Mouse (Mus musculus) 3T3-L1 (cell line): ENCODE measurements around the gene Dnajc15.

Experiments used
- DNase-seq: peaks from one replicate; pipeline ENCODE4 v3.0.0-alpha.2; 2015; ENCODE audit warnings: low read depth, low spot score

Gene Dnajc15

DNA sequence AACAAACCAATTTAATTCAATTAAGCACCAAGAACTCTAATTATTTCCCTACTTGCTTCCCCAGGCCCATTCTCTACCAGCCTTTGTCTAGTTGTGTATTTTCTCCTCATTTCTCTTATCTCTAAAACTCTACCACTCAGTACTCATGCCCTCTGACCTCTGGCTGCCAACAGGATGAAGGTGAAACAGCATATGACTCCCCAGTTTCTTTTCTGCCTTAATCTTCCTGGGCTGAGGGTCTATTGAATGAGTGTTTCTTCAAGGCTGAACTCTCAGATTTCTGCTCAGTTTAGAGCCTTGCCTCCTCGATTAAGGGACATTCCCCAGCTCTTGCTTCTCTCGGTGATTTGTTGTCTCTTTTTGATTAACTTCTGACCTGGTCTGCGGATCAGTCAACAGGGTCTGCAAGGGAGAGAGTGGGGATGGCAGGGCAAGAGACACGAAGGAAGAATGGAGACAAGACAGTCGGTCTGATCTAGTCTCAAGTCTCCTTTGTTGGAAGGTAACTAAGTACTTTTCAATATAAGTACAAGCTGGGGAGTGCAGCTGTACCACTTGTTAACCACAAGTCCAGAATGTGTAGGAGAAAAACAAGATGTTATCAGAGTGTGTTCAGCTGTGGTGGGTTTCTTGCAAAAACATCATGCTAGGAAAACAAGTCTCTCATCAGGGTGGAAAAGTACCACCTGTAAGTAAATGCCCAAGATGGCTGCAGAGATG, 13.9 kb downstream of the Dnajc15 start:
- DNase-seq, result no peak

DNA sequence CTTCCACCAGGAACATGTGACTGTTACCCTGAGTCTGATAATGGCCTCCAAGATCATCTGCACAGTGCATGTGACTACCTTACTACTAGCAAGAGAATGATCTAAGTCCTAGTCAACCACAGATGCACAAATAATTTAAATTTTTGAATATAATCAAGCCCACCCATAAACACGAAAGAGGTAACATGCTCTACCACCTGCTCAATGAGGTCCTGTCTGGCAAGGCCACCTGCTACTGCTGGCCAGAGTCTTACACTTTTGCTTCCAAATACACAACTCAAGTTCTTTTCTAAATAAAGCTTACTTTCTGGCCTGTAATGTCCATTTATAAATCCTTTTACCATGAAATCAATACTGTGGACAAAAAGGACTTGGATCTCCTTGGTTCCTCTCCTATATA, 15.0 kb downstream of the Dnajc15 start:
- no peak for DNase-seq

DNA sequence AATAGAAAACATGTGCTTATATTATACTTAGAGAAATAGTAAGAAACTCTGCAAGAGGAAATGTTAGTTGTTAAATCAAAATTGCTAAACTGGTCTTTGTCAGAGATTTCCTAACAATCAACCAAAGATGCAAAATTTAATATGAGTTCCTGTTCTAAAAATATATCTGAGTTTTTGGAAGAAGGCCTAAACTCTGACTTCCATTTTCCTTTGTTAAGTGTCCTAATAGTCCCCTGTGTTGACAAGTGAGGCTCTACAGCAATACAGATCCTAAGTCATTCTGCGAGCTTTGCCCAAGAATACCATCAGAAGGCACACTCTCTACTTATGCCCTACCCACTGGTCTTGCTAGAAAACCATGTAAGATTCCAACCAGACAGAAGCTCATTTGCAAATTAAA, 21.0 kb downstream of the Dnajc15 start:
- DNase-seq, result no peak

DNA sequence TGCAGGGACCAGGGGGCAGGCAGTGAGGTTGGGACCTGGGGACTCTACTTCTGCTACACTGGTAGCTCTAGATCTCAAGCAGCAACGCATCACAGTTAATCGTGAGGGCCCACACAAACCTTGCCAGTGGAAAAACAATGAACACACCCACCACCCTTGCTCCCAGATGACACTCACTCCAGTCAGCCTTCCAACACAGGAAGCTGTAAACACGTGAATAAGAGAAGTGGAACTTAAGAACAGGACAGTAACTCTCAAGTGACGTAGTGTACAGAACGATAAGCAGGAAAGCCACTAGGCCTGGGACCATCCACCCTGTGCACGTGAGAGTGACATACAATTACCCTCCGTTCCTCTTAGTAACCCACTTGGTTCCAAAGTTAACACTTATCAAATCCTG, 25.1 kb downstream of the Dnajc15 start:
- DNase-seq, result no peak

DNA sequence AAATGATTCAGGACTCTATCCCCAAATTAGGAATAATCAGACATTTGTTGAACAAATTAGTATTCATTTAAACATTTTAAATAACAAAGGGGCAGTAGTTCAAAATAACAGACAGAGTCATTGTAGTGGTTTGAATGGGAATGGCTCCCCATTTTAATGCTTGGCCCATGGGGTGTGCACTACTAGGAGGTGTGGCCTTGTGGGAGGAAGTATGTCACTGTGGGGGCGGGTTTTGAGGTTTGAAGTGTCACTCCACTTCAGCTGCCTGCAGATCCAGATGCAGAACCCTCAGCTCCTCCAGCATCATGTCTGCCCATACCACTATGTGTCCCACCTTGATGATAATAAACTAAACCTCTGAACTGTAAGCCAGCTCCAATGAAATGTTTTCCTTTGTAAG, 26.6 kb downstream of the Dnajc15 start:
- DNase-seq, result no peak

DNA sequence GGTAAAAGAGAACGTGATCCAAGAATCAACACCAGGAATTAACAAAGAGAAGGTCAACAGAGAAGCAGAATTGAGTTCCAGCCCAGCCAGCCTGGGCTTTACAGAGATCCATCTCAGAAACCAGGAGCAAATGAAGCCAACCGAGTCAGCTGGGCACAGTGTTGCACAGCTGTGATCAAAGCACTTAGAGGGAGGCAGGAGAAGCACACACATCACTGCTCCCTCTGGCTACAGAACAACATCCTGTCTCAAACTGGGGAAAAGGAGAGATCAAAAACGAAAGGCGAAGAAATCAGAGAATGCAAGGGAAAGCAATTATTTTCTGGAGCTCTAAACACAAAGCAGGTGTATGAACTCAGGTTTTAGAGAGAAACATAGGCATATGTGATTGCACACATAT, 28.7 kb downstream of the Dnajc15 start:
- no peak for DNase-seq

DNA sequence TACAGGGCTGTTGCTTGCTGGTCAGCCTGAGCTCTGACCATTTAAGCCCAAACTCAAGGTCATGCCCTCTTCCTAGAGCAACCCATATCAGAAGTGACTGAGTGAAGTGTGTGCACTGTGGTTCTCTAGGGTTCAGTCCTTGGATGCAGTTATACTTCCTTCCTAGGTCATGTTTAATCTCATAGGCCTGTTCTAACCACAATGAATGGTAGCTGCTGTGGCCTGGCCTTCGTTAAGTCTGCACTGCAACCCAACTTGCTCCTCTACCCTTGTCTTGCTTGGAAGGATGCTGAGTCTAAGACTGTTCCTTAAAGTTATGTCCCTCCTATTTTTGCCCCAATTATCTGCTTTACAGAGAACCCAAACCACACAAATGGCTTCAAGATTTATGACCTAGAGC, 29.4 kb downstream of the Dnajc15 start:
- no peak for DNase-seq

DNA sequence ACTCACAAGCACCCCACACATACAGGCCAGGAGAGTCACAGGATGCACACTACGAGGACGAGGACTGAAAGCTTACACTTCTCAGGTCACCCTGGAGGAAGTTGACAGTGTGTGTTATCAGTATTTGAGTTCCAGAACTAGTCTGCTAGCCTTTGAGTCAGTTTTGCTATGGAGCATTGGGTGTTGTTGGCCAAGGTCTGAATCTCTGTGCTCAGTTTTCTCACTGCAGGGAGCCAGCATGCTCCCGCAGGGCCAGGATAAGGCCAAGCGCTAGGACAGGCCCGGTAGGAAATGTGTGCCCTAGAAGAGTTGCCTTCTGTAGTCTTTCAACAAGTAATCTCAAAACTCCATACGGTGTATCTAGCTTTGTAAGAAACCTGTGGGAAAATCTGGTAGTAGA, 34.4 kb downstream of the Dnajc15 start:
- no peak for DNase-seq

DNA sequence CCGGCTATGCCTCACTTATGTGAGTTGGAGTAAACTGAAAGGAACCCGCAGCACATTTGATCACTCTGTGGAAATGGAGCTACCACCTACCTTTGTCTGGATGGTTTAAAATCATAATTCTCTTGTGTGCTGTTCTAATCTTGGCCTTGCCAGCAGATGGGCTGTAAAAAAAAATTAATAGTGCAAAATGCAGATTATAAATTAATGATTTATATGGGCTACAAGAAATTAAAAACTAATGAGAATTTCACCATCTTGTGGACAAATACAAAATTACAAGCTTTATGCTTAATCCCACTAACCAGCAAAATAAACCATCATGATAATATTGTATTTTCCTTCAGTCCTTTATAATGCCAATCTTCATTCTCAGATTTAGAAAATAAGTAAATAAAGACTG, 34.8 kb downstream of the Dnajc15 start:
- DNase-seq, result peak; percentile 21

DNA sequence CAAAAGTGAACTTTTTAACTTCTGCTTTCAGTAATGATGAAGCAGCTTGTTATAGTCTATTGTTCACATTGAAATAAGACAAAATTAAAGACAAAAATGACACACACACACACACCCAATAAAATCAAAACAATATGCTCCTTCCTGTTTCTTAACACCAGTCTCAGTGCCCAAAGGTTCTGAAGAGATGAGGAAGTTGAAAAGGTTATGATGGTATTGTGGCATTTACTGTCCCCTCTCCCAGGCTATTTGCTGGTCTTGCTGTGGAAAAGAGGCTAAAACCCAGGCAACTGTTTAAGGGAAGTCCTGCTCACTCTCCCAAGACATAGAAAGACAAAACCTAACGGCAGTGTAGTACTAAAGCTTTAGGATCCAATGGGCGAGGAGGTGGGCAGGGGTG, 38.1 kb downstream of the Dnajc15 start:
- DNase-seq, result no peak

DNA sequence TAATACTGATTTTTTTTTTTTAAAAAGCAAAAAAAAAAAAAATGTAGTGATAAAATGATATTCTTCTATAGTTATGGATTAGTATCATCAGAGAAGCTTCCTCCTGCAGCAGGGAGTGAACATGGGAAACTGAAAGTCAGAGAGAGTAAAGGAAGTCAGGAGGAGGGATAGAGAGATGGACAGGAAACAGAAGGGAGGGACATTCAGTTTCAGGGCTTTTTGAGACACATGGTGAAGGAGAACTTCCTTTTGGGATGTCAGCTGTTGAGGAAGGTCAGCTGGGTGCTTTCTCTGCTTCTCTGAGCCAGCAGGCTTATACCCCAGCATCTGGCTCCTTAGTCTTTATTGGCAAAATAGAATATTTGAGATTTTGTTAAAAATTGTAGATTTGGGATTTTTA, 42.6 kb downstream of the Dnajc15 start:
- no peak for DNase-seq

DNA sequence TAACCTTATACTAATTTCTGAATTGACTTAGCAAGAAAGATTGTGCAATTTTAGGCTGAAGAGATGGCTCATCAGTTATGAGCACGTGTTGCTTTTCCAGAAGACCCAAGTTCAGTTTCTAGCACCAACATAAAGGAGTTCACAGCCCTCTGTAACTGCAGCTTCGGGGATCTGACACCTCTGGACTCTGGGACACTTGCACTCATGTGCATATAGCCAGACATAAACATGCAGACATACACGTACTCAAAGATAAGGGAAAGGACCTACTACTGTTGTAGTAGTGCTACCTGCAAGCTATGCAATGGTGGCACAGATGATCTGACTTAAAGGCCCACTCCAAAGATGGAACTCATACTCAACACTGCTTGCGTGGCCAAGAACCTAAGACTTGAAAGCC, 43.0 kb downstream of the Dnajc15 start:
- no peak for DNase-seq

DNA sequence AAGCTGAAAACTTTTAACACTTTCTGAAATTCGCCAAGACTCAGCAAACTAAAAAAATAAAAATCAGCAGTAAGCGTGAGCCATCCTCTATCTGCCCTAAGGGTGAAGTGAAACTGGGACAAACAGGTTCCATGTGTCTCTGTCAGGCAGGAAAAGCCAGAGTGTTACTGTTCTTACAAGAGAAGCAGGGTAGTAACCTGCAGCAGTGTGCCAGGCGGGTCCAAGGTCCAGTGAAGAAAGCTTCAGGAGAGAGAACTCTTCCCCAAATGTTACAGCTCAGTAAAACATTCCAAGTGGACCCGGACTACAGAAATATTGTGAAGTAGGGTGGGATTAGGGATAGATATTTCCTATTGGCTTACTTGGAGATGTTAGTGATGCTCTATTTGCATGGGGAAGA, 45.3 kb downstream of the Dnajc15 start:
- DNase-seq, result no peak

DNA sequence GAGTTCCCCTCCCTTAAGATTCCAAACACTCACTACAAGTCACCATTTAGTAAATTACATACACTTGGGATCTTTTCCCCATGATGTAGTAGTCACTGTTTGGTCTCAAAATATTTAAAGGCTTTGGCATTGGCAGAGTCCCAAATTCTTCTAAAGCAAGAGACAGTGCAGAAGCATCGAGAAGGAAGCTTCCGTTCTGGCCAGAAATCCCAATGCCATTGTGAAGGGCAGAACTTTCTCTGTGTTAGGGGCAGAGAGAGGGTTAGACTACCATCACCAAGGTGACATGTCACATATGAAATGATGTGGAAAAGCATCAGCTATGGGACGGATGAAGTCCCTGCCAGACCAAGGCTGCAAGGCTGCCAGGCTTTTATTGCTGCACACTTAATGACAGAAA, 49.0 kb downstream of the Dnajc15 start:
- no peak for DNase-seq

DNA sequence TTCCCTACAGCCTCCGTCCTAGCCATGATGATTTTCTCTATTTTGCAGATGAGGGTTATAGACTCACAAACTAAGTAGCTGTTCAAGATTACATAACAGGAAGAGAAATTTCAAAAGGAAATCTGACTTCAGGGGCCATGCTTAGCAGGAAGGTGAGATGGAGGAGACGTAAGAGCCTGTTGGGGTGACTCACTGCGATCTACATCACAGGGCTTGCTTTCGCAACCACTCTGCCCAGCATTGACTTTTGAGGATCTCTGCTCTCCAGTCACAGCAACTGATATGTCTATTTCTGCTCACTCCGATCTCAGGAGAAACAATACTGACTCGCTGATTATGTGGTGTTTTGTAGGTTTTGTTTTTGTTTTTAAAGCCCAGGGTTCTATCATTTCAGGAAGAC, 49.8 kb downstream of the Dnajc15 start:
- DNase-seq, result peak; percentile 44

DNA sequence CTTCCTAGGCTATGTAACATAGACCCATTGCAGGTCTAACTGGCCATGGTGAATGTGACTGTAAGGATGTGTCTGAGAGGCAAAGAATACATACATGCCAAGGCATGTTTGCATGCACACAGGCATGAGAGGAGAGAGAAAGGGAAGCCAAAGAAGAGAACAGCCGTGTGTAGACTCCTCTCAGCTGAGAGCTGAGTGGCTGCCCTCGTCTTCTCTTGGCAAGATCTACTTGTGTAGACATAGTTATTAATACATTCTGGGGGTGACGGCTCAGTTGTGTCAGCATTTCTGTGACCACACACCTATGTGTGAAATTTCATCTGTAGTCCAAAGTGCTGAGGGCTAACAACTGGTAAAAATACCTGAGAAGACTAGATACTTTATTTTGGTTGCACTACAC, 55.1 kb downstream of the Dnajc15 start:
- DNase-seq, result no peak

DNA sequence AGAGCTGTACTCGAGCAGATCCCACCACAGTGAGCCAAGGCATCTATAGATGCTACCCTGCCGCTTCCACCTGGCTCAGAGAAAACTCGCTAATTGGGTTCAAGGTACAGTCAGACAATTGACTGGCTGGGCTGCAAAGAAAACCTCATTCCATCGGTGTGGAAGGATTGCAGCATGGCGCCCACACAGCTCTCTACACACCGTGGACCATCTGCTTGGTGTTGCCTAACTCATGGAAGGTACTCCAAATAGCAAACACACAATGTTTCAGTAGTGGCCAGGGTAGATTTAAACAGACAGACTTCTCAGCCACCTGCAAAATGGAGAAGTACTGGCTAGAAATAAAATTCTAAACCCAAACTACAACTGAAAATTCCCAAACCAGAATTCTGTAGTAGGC, 57.4 kb downstream of the Dnajc15 start:
- DNase-seq, result no peak

DNA sequence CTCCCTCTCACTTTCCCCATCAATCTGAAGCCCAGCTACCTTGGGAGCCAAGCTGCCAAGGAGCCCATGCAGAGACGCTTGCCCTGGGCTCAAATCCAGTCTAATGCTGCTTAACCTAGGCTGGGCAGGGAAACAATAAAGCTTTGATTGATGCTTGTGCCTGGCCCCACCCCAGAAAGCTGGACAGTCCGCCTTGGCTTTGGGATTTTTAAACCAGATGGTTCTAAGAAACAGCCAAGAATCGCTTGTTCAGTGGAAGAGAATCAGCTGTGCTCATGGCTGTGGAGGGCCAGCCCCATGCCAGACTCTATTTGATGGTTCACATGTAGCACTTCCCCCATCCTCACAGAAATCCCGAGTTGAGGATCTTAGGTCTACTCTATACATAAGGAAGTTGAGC, 60.0 kb downstream of the Dnajc15 start:
- DNase-seq, result no peak

DNA sequence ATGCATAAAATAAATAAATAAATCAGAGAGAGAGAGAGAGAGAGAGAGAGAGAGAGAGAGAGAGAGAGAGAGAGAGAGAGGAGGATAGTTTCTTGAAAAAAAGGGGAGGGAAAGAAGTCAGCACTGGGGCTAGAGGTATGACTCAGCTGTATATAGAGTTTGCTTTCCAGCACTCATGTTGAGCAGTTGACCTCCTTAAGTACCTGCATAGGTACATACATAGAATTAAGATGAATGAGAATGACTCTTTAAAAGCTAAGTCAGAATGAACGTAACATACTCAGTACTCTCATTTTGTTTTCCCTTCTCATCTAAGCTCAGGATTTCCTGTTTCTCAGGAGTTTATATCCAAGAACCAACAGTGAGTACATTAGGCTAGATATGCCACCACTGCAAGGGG, 62.0 kb downstream of the Dnajc15 start:
- no peak for DNase-seq

DNA sequence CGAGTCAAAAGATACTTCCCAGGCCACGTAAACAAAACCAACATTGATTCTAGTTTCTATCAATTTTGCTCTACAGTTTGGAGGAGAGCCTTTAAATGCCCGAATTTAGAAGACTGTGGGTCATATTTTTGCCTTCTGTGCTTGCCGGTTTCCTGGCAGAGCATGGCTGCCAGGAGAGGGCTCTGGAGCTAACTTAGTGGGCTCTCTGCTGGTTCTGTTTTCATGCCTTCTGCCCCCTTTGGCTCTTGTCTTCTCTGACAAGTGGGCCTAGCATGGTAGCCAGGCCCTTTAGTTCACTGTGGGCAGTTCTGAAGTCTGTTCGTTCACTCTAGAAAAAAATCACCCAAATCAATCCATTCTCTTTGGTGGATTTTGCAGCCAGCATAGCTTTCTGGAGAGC, 63.5 kb downstream of the Dnajc15 start:
- no peak for DNase-seq

DNA sequence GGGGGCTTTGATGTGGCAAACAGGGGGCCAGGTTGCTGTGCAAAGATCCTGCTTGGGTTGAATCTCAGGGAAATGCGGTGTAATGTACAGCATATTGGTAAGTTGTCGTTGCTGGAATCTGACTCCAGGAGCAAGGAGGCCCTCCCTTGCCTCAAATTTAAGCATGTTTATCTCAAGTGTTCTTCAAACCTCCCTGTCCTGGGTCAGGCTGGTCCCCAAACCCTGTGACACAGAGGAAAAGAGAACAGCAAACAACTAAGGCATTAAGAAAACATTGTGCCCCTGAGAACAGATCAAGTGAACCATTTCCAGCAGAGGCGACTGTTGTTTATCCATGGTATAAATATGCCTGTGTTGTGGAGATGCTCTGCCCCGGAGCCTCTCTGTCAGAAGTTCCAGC, 67.1 kb downstream of the Dnajc15 start:
- DNase-seq, result no peak

DNA sequence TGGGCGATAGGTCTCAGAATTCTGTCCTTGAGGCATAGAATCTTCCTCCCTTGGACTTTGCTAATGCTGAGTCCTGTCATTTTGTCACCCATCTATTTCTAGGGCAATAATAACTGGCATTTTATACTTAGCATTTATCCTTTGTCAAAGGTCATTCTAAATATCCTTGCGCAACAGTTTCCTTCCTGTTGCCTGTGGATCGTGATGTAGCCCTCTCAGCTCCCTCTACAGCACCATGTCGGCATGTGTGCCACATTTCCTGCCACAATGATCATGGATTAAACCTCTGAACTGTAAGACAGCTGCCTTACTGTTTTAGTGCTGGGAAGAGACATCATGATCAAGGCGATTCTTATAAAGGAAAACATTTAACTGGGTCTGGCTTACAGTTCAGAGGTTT, 68.6 kb downstream of the Dnajc15 start:
- DNase-seq, result no peak

DNA sequence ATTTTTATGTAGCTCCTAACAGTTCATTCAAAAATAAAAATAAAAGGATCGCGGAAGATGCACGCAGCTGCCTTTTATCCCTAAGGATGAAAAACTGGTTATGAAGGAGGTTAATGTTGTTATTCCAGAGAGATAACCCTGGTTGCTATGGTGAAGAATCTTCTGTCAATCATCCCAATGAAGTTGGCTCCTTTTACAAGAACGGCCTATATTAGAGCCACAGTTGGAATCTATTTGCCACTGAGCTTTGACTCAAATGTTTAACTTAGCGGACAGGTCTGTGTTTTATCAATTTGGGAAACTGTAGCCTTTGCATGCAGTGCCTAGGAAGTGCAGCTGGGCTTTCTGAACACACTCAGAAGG, 72.7 kb downstream of the Dnajc15 start:
- DNase-seq, result no peak

DNA sequence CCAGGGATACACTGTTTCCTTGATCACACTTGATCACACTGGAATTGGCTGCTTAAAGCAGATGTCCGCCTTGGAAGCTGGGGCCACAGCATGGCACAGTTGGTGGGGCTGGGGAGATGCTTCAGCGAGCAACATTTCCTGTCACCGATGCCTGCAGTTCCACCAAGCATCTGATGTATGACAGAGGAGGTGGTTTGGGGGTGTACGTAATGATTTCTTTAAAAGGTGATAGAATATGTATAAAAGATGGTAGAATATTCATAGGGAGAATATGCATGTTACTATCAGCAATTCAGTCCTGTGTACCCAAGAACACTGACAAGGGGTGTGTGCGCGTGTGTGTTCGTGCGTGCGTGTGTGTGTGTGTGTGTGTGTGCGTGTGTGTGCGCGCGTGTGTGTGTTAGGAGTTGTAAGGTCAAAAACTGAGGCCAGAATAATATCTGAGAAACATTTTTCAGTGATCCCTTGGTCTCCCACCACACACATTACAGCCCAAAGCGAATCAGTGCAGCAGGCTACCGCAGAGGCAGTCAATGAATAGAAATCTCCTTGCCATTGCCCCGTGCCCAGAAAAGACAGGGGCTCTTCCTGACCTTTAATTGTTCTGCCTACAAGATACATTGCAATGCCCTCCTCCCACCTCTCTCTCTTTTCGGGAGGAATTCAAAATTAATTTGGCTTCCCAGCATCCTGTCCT, 73.2 kb downstream of the Dnajc15 start:
- DNase-seq, result no peak
